ENCODE assay signal across 8 mouse cellular contexts in genomic region chr17:84510961-84511639, GRCm38 (mm10). TPM values are rescaled to one million over a fixed set of nuclear protein-coding genes. Genes with fewer than 3 reads are reported as not detected.
DNase-seq lines count a peak whose midpoint lies in the region; ATAC-seq and TF ChIP-seq lines count a peak whose summit lies in the region.

No protein-coding gene starts in this region.

- peak; percentile 27 to 41 for DNase-seq in kidney, postnatal 4 days
- no peak for DNase-seq in kidney, adult 8-10 months
- no peak for DNase-seq in embryo, embryonic 11 days
- DNase-seq in thymus, adult 2 months = no peak
- no peak for DNase-seq in layer of hippocampus, postnatal 14 days (ENCODE audit: low spot score in 2 of 2)

- ATAC-seq in embryonic facial prominence, embryonic 12.5 days (ENCODE audit: insufficient number of reproducible peaks, insufficient read depth, low FRiP score, low TSS enrichment) = no peak
- ATAC-seq in intestine, postnatal 0 days = peak; percentile 25; the same call in 1 of the 2 replicates

- H3K4me2 ChIP-seq in embryonic facial prominence, embryonic 12.5 days (replicated peaks) = peak overlapping the region; percentile 89
- H3K4me2 ChIP-seq in intestine, postnatal 0 days (replicated peaks; ENCODE audit: low read depth) = peak overlapping the region; percentile 98
- H3K4me2 ChIP-seq in myocyte (ENCODE audit: low read depth) = peak overlapping the region; percentile 100

- TF ChIP-seq POLR2A in myocyte (IDR thresholded peaks at IDR 0.05; ENCODE audit: insufficient read length, low read depth) = no peak
- no peak for TF ChIP-seq POLR2A in thymus, adult 2 months (IDR thresholded peaks at IDR 0.05; ENCODE audit: control insufficient read depth, extremely low read depth, insufficient read depth, low read length, poor library complexity)

- TF ChIP-seq CTCF in intestine, postnatal 0 days (IDR thresholded peaks at IDR 0.05; ENCODE audit: low read depth) = 0 out of 2 replicates have a peak, but pooled peaks have one; percentile 1
- no peak for TF ChIP-seq CTCF in thymus, adult 2 months (IDR thresholded peaks at IDR 0.05; ENCODE audit: borderline replicate concordance, control insufficient read depth, extremely low read depth, insufficient read depth, low read length, poor library complexity)

- peak overlapping the region; percentile 42 for H3ac ChIP-seq in myocyte (ENCODE audit: control insufficient read depth, insufficient read length)

- no peaks in the 10 kb centered on the region for H3K9me3 ChIP-seq in embryonic facial prominence, embryonic 12.5 days
- no peaks in the 10 kb centered on the region for H3K9me3 ChIP-seq in intestine, postnatal 0 days (ENCODE audit: control insufficient read depth)

- peak overlapping the region; percentile 79 for H3K4me3 ChIP-seq in embryonic facial prominence, embryonic 12.5 days
- peak overlapping the region; percentile 70 for H3K4me3 ChIP-seq in intestine, postnatal 0 days (ENCODE audit: low read depth, low read length)
- H3K4me3 ChIP-seq in myocyte = peak overlapping the region; percentile 70
- H3K4me3 ChIP-seq in thymus, adult 2 months (ENCODE audit: control insufficient read depth, insufficient read depth, low read length) = no peak overlapping the region

- H3K79me2 ChIP-seq in myocyte (ENCODE audit: control insufficient read depth, insufficient read depth) = peaks cover 17% of the 10 kb centered on the region

- peak overlapping the region; percentile 56 for H3K27ac ChIP-seq in embryonic facial prominence, embryonic 12.5 days
- H3K27ac ChIP-seq in intestine, postnatal 0 days (ENCODE audit: low read depth, low read length) = 0 out of 2 replicates have a peak overlapping the region, but pooled peaks have one; percentile 42
- no peak overlapping the region for H3K27ac ChIP-seq in thymus, adult 2 months (ENCODE audit: control insufficient read depth, insufficient read depth, low read length)

- 30% methylated on average over 11 of the region's 11 CpGs for WGBS in embryonic facial prominence, embryonic 12.5 days
- WGBS in intestine, postnatal 0 days = 42% methylated on average over 11 of the region's 11 CpGs
- 67% methylated on average over 11 of the region's 11 CpGs for WGBS in thymus, adult 2 months

- H3K36me3 ChIP-seq in embryonic facial prominence, embryonic 12.5 days = no peaks in the 10 kb centered on the region
- no peaks in the 10 kb centered on the region for H3K36me3 ChIP-seq in intestine, postnatal 0 days (ENCODE audit: control insufficient read depth, insufficient read depth)
- no peaks in the 10 kb centered on the region for H3K36me3 ChIP-seq in myocyte (ENCODE audit: control insufficient read depth, insufficient read depth)
- H3K36me3 ChIP-seq in thymus, adult 2 months (ENCODE audit: control insufficient read depth, insufficient read depth, low read length) = no peaks in the 10 kb centered on the region

- H3K27me3 ChIP-seq in embryonic facial prominence, embryonic 12.5 days = no peaks in the 10 kb centered on the region
- no peaks in the 10 kb centered on the region for H3K27me3 ChIP-seq in intestine, postnatal 0 days (replicated peaks; ENCODE audit: control insufficient read depth, insufficient read depth, low read length)
- no peaks in the 10 kb centered on the region for H3K27me3 ChIP-seq in myocyte (ENCODE audit: control insufficient read depth, insufficient read depth, insufficient read length)
- H3K27me3 ChIP-seq in thymus, adult 2 months (ENCODE audit: control insufficient read depth, insufficient read depth, low read length) = peaks cover 16% of the 10 kb centered on the region; the same call in 1 of the 2 replicates

- peak overlapping the region; percentile 78 for H3K9ac ChIP-seq in embryonic facial prominence, embryonic 12.5 days
- H3K9ac ChIP-seq in intestine, postnatal 0 days (ENCODE audit: low read depth, low read length) = no peak overlapping the region

- peaks cover 14% of the 10 kb centered on the region; the same call in 1 of the 2 replicates for H3K4me1 ChIP-seq in embryonic facial prominence, embryonic 12.5 days
- no peaks in the 10 kb centered on the region for H3K4me1 ChIP-seq in intestine, postnatal 0 days (replicated peaks; ENCODE audit: control insufficient read depth, insufficient read depth, low read length)
- H3K4me1 ChIP-seq in thymus, adult 2 months (replicated peaks; ENCODE audit: control insufficient read depth, insufficient read depth, low read length) = no peaks in the 10 kb centered on the region; the same call in none of the 2 replicates

TF ChIP-seq in myocyte, 11 proteins besides CTCF, POLR2A, EP300 and RAD21:
- peak in 2 of 3 experiments; percentile 43 to 69 for TF ChIP-seq MYOD1 (IDR thresholded peaks at IDR 0.05; ENCODE audit: control insufficient read depth in 1 of 3, insufficient read length in 2 of 3, low read depth in 2 of 3)
- no peak for TF ChIP-seq USF1 (IDR thresholded peaks at IDR 0.05; ENCODE audit: low read depth)
- 0 out of 2 replicates have a peak, but pooled peaks have one; percentile 46 for TF ChIP-seq CEBPB (IDR thresholded peaks at IDR 0.05; ENCODE audit: insufficient read depth, poor library complexity, severe bottlenecking)
- TF ChIP-seq MYOG (IDR thresholded peaks at IDR 0.05; ENCODE audit: control insufficient read depth in 1 of 3, insufficient read depth in 1 of 3, insufficient read length in 2 of 3, low read depth in 2 of 3) = peak in 1 of 3 experiments; percentile 37

RNA-seq across cellular contexts. Expression of gene Plekhh2, which starts 0.6 kb away (rescaled TPM):
- polyA plus RNA-seq in embryonic facial prominence, embryonic 12.5 days (2016; fragmentation: Nextera tagmentation; extraction: Ambion mirVana) = 7.3 and 7.7 TPM in 2 replicates
- polyA plus RNA-seq in intestine, postnatal 0 days (2015; fragmentation: Nextera tagmentation; extraction: Ambion mirVana) = 2.4 and 2.8 TPM in 2 replicates
- 6.4 TPM for polyA plus RNA-seq in myocyte (2012; fragmentation: generic; extraction: Trizol)
- 0.59 and 0.66 TPM in 2 replicates for polyA plus RNA-seq in thymus, adult 2 months (2012; rRNA removed)
- 1 to 10 TPM; 4.4 to 4.9 TPM for total RNA-seq in layer of hippocampus, postnatal 14 days (2021)

RNA-seq across cellular contexts. Expression of gene Thada, which starts 45.1 kb away (rescaled TPM):
- polyA plus RNA-seq in embryonic facial prominence, embryonic 12.5 days (2016; fragmentation: Nextera tagmentation; extraction: Ambion mirVana) = 10.2 and 12.4 TPM in 2 replicates
- 1.3 and 1.5 TPM in 2 replicates for polyA plus RNA-seq in intestine, postnatal 0 days (2015; fragmentation: Nextera tagmentation; extraction: Ambion mirVana)
- polyA plus RNA-seq in myocyte (2012; fragmentation: generic; extraction: Trizol) = 5.5 TPM
- 40.1 and 40.6 TPM in 2 replicates for polyA plus RNA-seq in thymus, adult 2 months (2012; rRNA removed)
- 10 to 100 TPM; 13.0 to 14.4 TPM for total RNA-seq in layer of hippocampus, postnatal 14 days (2021)

Comparison
In these comparisons a context has a peak if more than half of its experiments do, and no peak if none do; other contexts are left out.
1. DNase-seq: peak in kidney, postnatal 4 days (2 of 2); none in kidney, adult 8-10 months (0 of 2), embryo, embryonic 11 days (single experiment), thymus, adult 2 months (single experiment) and layer of hippocampus, postnatal 14 days (0 of 2).
2. Peak in every context shown above with its lines, with median percentiles within 50 percentile points of each other: H3K4me2 ChIP-seq.